Mouse (Mus musculus): ENCODE measurements at regions not wholly inside any gene's neighbourhood (a gene's known extent, or its start where the extent isn't known, plus 50 kb on each side); places are given as distances from the start of the nearest gene placed in this dataset.

DNA sequence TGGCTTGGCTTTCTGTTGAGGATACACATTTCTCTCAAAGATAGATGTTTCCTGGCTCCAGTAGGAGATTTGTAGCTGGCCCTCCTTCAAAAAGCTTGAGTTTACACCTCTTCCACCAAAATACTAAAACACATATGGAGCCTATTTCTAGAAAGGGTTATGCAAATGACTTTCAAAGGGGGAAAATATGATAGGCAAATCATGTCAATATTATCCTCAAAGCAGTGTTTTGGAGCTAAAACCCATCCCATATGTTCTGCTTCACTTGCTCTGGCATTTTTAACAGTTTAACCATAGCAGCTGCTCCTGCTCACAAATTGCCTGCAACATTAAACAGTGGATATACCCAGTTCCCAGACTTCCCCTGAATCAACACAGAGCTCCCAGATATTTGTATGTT is 525.5 kb upstream of the Pappa start:
- DNase-seq (ENCODE audit: low read depth, low spot score): no peak

DNA sequence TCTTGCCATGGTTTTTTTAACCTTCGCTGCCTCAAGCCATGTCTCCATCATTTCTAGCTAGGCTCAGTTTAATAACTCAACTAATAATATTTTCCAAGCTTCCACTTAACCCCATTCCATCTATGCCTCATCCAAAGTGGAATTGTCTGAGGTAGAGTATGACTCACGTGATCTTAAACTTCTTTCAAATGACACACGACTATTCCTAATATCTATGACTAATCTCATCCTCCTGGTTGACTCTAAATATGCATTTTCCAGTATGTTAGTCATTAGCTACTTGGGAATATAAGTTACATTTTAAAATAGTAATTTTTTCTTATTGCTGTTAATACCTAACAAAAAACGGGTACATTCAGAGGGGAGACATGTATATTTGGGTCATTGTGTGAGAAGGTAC is 524.8 kb upstream of the Pappa start:
- DNase-seq (ENCODE audit: low read depth, low spot score): no peak

DNA sequence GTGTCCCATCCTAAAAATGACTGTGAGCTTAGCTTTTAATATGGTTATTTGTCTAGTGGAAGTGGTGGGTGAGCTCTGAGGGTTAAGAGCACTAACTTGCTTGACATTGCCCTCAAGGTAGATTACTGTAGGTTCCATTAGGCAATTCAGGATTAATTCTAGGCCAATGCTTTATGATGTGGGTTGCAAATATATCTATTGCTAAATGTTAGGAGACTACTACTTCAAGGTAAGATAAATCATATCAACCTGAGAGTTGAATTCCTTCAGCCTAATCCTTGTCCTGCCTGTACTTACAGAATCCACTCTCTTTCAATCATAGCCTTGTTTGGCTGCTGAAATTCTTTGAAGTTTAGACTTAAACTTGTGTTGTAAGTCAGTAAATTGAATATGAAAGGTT is 501.2 kb upstream of the Pappa start:
- no peak for DNase-seq (ENCODE audit: low read depth, low spot score)

DNA sequence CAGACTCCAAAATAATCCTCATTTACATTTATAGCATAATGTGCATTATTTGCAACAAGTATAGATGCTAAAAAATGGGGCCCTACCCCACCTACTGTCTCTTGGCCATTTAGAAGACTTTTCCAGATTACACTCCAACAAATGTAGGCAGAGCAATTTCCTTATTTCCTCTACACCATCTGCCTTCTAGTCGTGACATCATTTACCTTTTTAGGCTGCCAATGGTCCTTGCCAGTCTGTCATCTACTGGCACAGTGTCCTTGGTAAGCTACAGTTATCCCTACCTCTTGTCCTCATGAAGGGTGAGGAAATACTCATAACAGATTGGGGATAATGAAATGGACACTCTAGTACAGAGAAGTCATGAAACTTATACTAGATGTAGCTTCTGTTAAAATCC is 491.8 kb upstream of the Pappa start:
- no peak for DNase-seq (ENCODE audit: low read depth, low spot score)

DNA sequence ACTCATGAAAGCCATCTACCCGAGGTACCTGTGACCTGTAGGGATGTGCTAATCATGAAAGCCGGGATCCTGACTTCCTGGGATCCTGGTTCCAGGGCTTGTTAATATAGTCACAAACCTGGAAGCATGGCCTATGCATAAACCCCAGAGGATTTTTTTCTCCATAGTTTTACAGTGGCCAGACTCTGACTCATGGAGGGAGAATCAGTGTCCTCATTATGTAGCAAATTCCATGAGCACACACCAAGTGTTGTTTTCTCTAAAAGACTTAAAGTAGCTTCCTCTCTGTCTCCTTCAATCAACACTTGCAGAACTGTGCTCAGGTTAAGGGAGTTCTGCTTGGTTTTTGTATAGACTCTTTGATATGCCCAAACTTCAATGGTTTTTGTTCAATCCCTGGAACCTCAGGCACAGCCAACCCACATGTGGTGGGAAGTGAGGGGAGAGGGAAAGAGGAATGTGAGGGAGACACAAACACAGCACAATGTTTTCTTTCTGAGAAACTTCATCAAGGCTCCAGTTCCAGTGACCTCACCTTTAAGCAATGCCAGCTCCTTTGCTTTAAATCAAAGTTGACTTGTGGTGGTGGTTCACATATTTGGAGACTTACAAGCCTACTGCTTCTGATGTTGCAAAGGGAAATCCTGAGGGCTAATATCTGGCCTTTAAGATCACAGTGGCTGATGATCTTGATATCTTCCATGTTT is 488.6 kb upstream of the Pappa start:
- peak; percentile 17 for DNase-seq (ENCODE audit: low read depth, low spot score)

DNA sequence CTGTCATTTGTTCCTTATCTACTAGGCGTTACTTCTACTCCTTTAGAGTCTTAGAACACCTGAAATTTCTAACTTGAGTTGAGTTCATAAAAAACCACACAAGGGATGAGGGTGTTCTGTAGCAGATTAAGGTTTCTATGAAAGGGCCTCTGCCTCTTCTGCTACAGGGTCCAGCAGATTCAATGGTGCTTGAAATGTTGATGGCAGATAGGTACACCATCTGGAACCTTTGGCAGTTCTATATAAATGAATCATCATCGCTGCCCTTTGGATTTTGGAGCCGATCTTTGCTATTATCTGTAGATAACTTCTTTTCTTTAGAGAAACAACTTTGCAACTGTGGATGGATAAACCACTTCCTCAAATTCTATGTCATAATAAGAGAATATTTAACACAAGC is 483.9 kb upstream of the Pappa start:
- DNase-seq (ENCODE audit: low read depth, low spot score): no peak

DNA sequence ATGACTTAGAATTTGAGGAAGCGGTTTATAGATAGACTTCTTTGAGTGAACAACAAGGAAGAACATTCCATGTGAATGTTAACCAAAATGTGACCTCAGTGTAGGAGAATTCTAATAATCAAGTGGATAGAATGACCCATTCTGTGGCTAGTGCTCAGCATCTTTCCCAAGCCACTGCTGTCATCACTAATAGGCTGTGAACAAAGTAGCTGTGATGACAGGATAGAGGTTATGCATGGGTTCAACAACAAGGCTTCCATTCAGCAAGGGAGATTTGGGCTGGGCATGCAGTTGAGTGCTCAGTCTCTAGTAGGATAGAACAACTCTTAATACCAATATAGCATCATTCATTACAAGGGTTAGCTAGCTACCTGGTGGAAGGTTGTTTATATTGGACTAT is 483.0 kb upstream of the Pappa start:
- no peak for DNase-seq (ENCODE audit: low read depth, low spot score)

DNA sequence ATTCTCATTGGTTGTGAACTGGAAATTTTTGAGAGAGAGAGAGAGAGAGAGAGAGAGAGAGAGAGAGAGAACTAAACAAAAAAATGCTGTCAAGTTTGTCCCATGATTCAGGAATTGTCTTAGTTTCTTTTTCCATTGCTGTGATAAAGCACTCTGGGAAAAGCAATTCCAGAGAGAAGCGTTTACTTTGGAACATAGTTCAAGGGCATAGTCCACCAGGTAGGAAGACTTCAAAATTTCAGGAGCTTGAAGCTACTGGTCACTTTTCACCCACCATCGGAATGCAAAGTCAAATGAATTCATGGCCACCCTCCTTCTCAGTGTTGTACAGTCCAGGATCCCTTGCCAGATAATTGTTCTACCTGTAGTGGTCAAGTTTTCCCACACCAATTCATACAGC is 478.8 kb upstream of the Pappa start:
- DNase-seq (ENCODE audit: low read depth, low spot score): no peak

DNA sequence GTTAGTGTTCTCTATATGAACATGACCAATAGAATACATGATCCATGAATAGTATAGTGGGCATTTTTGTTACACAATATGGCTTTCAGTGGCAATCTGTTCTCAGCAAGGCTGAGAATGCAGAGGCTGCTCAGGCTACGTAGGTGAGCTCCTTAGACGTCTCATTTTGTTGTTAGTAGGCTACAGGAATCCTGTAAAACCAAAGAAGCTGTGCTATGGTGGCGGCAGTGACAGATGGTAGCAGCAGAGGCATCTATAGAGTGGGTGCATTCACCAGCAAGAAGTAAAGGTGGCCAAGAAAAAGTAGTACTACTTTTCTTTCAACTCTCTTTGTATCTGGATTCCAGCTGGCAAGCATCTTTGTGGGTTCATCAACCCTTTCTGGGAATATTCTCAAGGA is 469.8 kb upstream of the Pappa start:
- no peak for DNase-seq (ENCODE audit: low read depth, low spot score)

DNA sequence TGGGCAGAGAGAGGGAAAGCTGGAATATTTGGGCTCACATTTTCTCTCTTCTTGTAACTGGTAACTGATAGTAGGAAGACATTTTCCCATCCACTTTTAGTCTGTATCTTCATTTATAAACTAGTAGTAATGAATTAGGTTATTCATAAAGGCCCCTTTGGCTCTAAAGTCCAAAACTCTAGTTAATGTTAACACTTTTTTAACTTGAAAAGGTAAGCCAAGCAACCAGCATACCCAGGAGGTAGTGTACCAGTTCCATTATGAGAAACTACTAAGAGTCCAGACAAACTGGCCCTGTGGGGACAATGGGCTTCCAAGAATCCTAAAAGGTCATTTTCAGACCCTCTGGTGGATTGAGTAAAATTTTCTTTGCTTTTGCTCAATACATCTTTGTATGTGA is 468.4 kb upstream of the Pappa start:
- DNase-seq (ENCODE audit: low read depth, low spot score): no peak

DNA sequence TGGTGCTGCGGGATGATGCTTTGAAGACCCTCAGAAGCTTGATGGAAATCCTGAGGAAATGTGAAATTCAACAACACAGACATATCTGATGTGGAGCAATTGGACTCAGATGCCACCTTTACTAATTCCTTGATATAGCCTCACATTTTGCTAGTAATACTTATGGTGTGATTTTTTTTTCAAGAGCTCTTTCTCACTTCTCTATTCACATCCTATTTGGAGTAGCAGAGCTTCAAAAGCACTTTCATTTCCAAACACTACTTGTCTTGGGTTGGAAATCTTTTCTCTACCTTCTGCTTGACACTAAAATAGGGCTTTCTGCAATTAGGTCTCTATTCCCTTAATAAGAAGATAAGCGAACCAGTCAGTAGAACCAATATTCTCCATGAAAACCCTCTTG is 460.3 kb upstream of the Pappa start:
- DNase-seq (ENCODE audit: low read depth, low spot score): no peak

DNA sequence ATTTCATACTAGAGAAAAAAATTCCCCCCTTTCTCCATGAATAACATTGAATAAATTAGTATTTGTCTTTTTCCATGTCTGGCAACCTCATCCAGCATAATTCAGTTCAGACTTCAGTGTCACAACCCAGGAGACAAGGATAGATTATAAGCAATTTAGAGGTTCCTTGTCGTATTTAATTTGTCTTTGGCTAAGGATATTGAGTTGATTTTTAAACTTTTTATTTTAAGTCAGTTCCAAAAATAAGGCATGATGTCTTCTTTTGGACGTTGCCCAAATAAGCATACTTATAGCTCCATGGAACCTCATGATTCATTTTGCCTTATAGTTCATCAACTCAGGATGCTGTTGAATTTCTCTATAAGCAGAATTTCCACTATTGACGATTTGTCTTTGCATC is 456.0 kb upstream of the Pappa start:
- DNase-seq (ENCODE audit: low read depth, low spot score): no peak

DNA sequence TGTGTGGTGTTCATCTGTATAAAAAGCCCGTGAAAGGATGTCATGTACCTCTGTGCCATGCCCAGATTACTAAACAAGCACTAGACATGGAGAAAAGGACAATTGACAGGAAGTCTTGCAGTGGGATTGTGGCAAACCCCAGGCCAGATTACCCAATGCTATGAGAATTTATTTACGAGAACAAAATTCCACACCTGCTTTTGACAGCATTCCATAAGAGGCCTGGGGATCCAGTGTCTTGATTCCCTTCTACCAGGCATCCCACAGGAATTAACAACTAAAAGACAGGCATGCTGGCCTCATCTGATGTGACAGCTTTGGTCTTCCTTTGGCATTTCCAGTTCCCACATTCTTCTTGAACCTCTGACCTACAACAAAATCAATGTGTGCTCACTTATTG is 454.3 kb upstream of the Pappa start:
- DNase-seq (ENCODE audit: low read depth, low spot score): peak; percentile 2

DNA sequence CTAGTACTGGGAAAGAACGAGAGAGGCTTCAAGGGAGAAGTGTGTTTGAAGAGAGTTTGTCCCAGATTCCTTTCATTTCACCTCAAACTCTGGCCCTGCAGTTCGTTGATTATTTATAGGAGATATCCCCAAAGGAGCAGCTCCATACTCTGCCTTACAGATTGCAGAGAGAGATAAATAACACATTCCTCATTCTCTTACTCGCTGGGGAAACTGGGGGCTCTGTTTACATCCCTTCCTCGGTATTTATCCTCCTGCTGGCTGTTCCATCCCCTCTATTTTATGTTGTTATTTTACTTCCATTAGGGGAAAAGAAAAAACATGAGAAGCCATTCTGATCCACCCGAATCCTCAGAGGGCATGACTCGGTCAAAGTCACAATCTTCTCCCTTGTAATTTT is 447.5 kb upstream of the Pappa start:
- peak; percentile 13 for DNase-seq (ENCODE audit: low read depth, low spot score)

DNA sequence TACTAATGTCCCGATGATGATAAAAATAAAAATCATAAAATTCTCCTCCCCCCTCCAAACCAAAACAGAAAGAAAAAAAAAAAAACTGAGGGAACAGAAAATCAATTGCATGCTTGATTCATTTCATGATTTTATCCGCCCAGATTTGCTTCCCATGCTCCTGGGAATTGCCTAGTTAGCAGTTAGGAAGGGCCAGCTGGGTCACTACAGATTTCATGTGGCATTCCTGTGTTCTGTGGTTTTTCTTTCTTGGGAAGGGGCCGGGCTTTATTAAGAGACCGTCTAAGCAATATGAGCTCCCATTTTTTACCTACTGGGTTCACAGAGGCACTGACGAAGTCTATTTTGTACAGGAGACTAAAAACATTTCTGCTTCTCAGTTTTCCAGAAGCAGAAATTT is 447.1 kb upstream of the Pappa start:
- DNase-seq (ENCODE audit: low read depth, low spot score): peak; percentile 22

DNA sequence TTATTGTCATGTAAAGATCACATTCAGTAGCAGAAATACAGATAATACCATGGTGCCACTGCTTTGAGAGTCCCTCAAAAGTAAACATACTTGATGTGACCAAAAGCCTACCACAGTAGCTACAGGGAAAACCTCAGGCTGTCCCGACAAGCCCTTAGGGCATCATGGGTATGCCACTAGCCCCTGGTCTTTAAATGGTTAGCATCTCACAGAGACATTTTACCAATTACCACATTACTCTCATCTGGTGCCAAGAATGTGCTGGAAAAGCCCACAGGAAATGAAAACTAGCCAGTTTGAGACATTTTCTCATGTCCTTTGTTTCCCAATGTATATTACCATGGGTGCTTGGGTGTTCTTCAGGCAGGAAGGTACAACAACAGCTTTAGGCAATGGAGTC is 439.3 kb upstream of the Pappa start:
- DNase-seq (ENCODE audit: low read depth, low spot score): no peak

DNA sequence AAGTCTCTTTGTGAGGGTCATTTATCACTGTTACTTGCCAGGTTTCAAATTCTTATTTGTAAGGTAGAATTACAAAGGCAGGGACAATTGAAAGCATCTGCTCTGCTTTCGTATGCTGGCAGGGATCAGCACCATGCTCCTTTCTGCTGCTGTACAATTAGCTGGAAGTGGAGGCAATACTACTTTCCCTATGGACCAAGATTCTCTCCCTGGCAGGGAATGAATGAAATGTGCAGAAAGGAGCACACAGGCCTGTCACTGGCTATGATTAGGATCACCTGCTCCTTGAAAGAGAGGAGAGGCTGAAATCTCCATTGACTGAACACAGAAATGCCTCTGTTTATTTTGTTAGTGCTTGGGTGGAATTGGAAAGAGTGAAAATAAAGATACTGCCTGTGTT is 427.8 kb upstream of the Pappa start:
- DNase-seq (ENCODE audit: low read depth, low spot score): peak; percentile 17

DNA sequence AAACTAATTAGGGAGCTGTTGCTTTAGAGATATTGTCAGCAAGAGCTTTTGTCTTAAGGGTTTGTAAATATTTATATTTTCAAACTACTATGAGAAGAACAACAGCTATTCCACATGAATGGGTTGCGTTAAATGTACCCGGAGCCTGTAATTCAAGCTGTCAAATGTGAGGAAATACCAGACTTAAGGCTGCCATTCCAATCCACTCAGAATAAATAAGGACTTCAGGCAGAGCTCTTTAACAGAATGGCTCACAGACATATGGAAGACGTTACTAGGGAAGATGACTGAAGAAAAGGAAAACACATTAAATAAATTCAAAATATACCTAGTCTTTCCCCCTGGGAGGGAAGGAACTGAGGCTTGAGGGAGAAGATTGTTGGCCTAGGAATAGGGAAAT is 400.7 kb upstream of the Pappa start:
- DNase-seq (ENCODE audit: low read depth, low spot score): peak; percentile 33

DNA sequence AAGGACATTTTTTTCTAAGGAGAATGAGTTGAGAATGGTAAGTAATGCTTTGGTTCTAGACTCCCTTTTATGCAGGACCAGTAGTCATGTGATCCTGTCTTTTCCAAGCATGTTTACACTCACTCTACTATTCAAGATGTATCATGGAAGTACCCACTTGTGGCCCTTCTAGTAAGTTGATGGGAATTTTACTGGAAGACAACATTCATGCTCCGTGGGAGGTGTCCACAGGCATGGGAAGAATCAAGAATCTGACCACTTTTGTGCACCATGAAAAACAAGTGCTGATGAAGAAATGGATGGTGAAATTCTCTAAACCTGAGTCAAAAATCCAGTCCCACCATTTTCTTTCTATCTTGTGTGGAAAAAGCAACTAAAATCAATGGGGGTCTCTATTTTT is 399.1 kb upstream of the Pappa start:
- DNase-seq (ENCODE audit: low read depth, low spot score): no peak

DNA sequence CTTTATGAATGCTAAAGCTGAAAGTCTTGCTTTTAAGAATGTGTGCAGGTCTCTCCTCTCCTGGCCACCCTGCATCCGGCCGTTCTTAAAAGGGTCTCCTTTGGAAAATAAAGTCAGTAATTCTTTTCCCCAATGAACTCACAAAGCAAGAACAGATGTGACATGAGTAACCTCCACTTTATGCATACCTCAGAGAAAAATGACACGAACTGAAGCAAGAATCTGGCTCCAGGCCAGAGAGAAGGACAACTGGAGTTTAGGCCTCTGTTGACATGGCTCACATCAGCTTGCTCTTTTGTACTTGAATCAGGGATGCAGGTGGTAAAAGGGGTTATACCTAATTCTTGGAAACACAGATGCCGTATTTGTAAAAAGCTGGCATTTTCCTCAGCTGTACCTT is 368.0 kb upstream of the Pappa start:
- peak; percentile 23 for DNase-seq (ENCODE audit: low read depth, low spot score)

DNA sequence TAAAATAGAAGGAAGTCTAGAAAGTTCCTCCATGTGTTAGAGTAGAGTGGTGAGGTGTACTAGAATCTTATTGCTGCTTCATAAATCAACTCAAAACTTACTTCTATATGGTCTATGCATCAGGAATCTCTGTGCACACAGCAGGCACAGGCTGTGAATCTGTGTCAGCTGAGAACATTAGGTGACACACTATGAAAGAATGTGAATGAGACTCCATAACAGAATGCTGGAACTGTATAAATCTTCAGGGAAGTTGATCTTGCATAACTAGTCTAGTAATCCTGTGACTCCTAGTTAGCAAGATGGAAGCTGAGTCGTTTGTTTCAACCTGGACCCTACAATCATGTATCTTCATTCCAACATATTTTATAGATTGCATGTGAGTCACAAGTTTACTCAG is 355.4 kb upstream of the Pappa start:
- DNase-seq (ENCODE audit: low read depth, low spot score): no peak

DNA sequence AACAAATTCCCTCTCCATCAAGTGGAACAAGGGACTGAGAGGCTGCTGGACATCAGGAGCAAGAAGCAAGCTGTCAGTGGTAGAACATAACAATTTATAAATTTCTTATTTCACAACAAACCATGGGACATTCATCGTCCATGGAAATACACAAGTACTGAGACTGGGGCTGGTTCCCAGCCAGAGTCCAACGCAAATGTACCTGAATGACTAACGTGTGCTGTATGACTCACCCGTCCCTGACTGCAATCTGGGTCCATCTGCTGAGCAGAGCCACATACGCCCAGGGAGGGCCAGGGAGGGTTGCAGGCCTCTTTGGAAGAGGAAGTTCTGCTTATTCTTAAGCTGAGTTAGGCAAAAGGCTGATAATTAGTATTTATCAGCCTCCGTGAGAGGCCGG is 320.1 kb upstream of the Pappa start:
- no peak for DNase-seq (ENCODE audit: low read depth, low spot score)

DNA sequence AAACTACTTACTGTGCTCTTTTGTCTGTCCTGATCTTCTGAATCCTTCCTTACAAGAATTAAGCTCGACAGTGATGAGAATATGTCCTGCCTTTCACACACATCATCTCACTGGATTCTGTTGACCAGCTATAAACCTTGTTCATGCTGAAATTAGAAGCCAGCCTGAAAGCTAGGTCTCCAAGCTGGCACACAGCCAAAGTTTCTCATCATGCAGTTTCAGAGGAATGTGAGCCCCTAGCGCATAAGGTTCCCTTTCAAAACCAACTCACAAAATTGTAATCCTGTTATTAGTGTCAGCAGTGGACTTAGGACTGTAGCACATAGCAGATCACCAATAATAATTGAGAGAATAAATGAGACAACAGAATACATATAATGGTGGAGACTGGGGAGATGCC is 319.0 kb upstream of the Pappa start:
- DNase-seq (ENCODE audit: low read depth, low spot score): peak; percentile 30

DNA sequence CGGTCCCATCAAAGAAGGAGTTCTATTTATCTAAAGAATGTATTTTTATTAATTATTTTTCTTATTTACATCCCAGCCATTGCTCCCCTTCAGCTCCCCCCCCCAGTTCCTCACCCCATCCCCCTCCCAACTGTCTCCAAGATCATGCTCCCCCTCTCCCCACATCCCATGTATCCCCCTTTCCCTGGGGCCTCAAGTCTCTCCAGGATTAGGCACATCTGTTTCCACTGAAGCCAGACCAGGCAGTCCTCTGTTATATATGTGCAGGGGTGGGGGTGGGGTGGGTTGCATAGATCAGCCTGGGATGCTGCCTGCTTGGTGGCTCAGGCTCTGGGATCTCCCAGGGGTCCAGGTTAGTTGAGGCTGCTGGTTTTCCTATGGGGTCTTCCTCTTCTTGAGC is 316.8 kb upstream of the Pappa start:
- peak; percentile 6 for DNase-seq (ENCODE audit: low read depth, low spot score)

Measured in mesoderm, embryonic 11.5 days (tissue).